Mouse (Mus musculus) activated CD4-positive, CD25-positive, alpha-beta regulatory T cell, adult 4 months (primary cell): Measurements from ENCODE around the gene Ephb4. TPM values are rescaled to one million over a fixed set of nuclear protein-coding genes. Genes with fewer than 3 reads are reported as not detected.

Source experiments
- ATAC-seq: one replicate; pipeline ENCODE4 v1.8.0; 2017
- polyA plus RNA-seq, 2 experiments: library from polyadenylated mRNA; unstranded; fragments of 100-300 nt; shearing (Covaris generic); gene quantifications; one replicate each; pipeline ENCODE4 v1.2.1; 2017

Ephb4 gene
- polyA plus RNA-seq, 2 experiments from 2014 or later: not detected

GRCm38 (mm10) chr5:137373371-137373950, 23.6 kb downstream of the Ephb4 start:
- ATAC-seq: no peak

- no peak for ATAC-seq
Measured at GRCm38 (mm10) chr5:137374521-137375080, 24.7 kb downstream of the Ephb4 start.

GRCm38 (mm10) chr5:137375627-137376026, 25.7 kb downstream of the Ephb4 start:
- no peak for ATAC-seq

GRCm38 (mm10) chr5:137376198-137376597, 26.3 kb downstream of the Ephb4 start:
- ATAC-seq: no peak

- ATAC-seq: no peak
Measured at GRCm38 (mm10) chr5:137376722-137377121, 26.8 kb downstream of the Ephb4 start.

- ATAC-seq: no peak
Measured at GRCm38 (mm10) chr5:137377176-137377575, 27.3 kb downstream of the Ephb4 start.

GRCm38 (mm10) chr5:137377603-137378002, 27.7 kb downstream of the Ephb4 start:
- no peak for ATAC-seq

GRCm38 (mm10) chr5:137381152-137381551, 31.2 kb downstream of the Ephb4 start:
- ATAC-seq: no peak

- no peak for ATAC-seq
Measured at GRCm38 (mm10) chr5:137383441-137383840, 33.5 kb downstream of the Ephb4 start.

GRCm38 (mm10) chr5:137386712-137387111, 36.8 kb downstream of the Ephb4 start:
- ATAC-seq: no peak

- ATAC-seq: no peak
Measured at GRCm38 (mm10) chr5:137391641-137392040, 41.7 kb downstream of the Ephb4 start.

GRCm38 (mm10) chr5:137394456-137394855, 44.5 kb downstream of the Ephb4 start:
- no peak for ATAC-seq

- no peak for ATAC-seq
Measured at GRCm38 (mm10) chr5:137404081-137404480, 54.2 kb downstream of the Ephb4 start.

GRCm38 (mm10) chr5:137409451-137409850, 59.5 kb downstream of the Ephb4 start:
- ATAC-seq: no peak

- ATAC-seq: no peak
Measured at GRCm38 (mm10) chr5:137410066-137410465, 60.2 kb downstream of the Ephb4 start.

- no peak for ATAC-seq
Measured at GRCm38 (mm10) chr5:137410549-137410948, 60.6 kb downstream of the Ephb4 start.

GRCm38 (mm10) chr5:137411235-137411634, 61.3 kb downstream of the Ephb4 start:
- ATAC-seq: no peak

GRCm38 (mm10) chr5:137414253-137414652, 64.3 kb downstream of the Ephb4 start:
- no peak for ATAC-seq

- ATAC-seq: no peak
Measured at GRCm38 (mm10) chr5:137419105-137419504, 69.2 kb downstream of the Ephb4 start.

GRCm38 (mm10) chr5:137419841-137420240, 69.9 kb downstream of the Ephb4 start:
- ATAC-seq: no peak

- ATAC-seq: no peak
Measured at GRCm38 (mm10) chr5:137425648-137426047, 75.7 kb downstream of the Ephb4 start.
